Mouse (Mus musculus) heart, embryonic 11.5 days (tissue): ENCODE measurements around the gene Mblac2. TPM values are rescaled to one million over a fixed set of nuclear protein-coding genes. Genes with fewer than 3 reads are reported as not detected.

Experiments used
- ATAC-seq: fragments of 200-750 bp; cut with Nextera tagmentation; replicated peaks from 2 replicates; pipeline ENCODE4 v1.8.0; 2017; ENCODE audit warnings: moderate library complexity; ENCODE audit not compliant: insufficient number of reproducible peaks, low FRiP score, low TSS enrichment
- H3K27ac ChIP-seq: fragments of 300-500 bp; sonication (generic); 2 replicates; pipeline ENCODE4 v1.5.1; 2014; ENCODE audit warnings: mild to moderate bottlenecking, low read depth, low read length
- H3K27me3 ChIP-seq: fragments of 300-500 bp; sonication (generic); 2 replicates; pipeline ENCODE4 v1.6.1; 2014; ENCODE audit warnings: mild to moderate bottlenecking, low read length, mixed read lengths; ENCODE audit not compliant: control insufficient read depth, insufficient read depth
- H3K36me3 ChIP-seq: fragments of 300-500 bp; sonication (generic); 2 replicates; pipeline ENCODE4 v1.6.1; 2014; ENCODE audit warnings: mild to moderate bottlenecking, low read length, moderate library complexity, mixed read lengths; ENCODE audit not compliant: control insufficient read depth, insufficient read depth
- H3K4me1 ChIP-seq: fragments of 300-500 bp; sonication (generic); 2 replicates; pipeline ENCODE4 v1.6.1; 2014; ENCODE audit warnings: low read length; ENCODE audit not compliant: control insufficient read depth, insufficient read depth
- H3K4me2 ChIP-seq: fragments of 300-500 bp; sonication (generic); 2 replicates; pipeline ENCODE4 v1.6.1; 2014; ENCODE audit warnings: mild to moderate bottlenecking, moderate library complexity
- H3K4me3 ChIP-seq: fragments of 300-500 bp; sonication (generic); 2 replicates; pipeline ENCODE4 v1.5.1; 2014; ENCODE audit warnings: low read depth, low read length
- H3K9ac ChIP-seq: fragments of 300-500 bp; sonication (generic); 2 replicates; pipeline ENCODE4 v1.6.1; 2014; ENCODE audit warnings: mild to moderate bottlenecking, low read depth, low read length, moderate library complexity
- H3K9me3 ChIP-seq: fragments of 300-500 bp; sonication (generic); replicated peaks from 2 replicates; pipeline ENCODE4 v1.6.1; 2016; ENCODE audit warnings: low read length; ENCODE audit not compliant: control insufficient read depth
- WGBS: fragments of 180-500 bp; shearing (Covaris S2); extraction: QIAGEN DNeasy Blood & Tissue Kit; methylation state at CpG from one replicate; pipeline ENCODE4 v1.1.7; 2014; ENCODE audit not compliant: insufficient replicate concordance; 5-methylcytosine and 5-hydroxymethylcytosine counted together
- polyA plus RNA-seq: library from polyadenylated mRNA; unstranded; fragments of >200 nt; fragmentation: Nextera tagmentation; extraction: Ambion mirVana; gene quantifications from 2 replicates; pipeline ENCODE4 v1.2.1, GENCODE M21; 2014

Gene Mblac2
- polyA plus RNA-seq, 1 experiment from 2014 or later, result 6.6 TPM

- WGBS, result 43% methylated on average over 9 of the region's 9 CpGs
- Histone ChIP-seq H3K4me2 (peak overlapping the region; percentile 77), H3K9me3 (no peaks in the 10 kb centered on the region), H3K4me3 (peak overlapping the region; percentile 61), H3K9ac (peak overlapping the region; percentile 84), H3K4me1 (peaks cover 11% of the 10 kb centered on the region), H3K27ac (peak overlapping the region; percentile 71; the same call in 1 of the 2 replicates), H3K27me3 (no peaks in the 10 kb centered on the region), H3K36me3 (no peaks in the 10 kb centered on the region)
- ATAC-seq, result no peak
Observed at GRCm38 (mm10) chr13:81782475-81782874, 71.3 kb downstream of the Mblac2 start.

- Histone ChIP-seq H3K36me3 (no peaks in the 10 kb centered on the region), H3K27me3 (no peaks in the 10 kb centered on the region), H3K4me3 (peak within 1 kb of the TSS; percentile 61), H3K4me2 (peak within 1 kb of the TSS; percentile 77), H3K4me1 (peaks cover 11% of the 10 kb centered on the region), H3K9me3 (no peaks in the 10 kb centered on the region), H3K9ac (peak within 1 kb of the TSS; percentile 84), H3K27ac (peak within 1 kb of the TSS; percentile 97)
- WGBS, result 0% methylated on average over 29 of the region's 29 CpGs
- ATAC-seq, result peak; percentile 90
Observed at GRCm38 (mm10) chr13:81782971-81783404, 71.8 kb downstream of the Mblac2 start, which contains the start of gene Cetn3. Gene Cetn3, plus strand, starts transcription at chr13:81783077.

- peak overlapping the region; percentile 61 for H3K4me3 ChIP-seq
- H3K27me3 ChIP-seq, result no peaks in the 10 kb centered on the region
- H3K9ac ChIP-seq, result peak overlapping the region; percentile 84
- H3K4me1 ChIP-seq, result peaks cover 11% of the 10 kb centered on the region
- H3K4me2 ChIP-seq, result peak overlapping the region; percentile 77
- WGBS, result under 1% methylated on average over 62 of the region's 62 CpGs
- no peaks in the 10 kb centered on the region for H3K36me3 ChIP-seq
- H3K9me3 ChIP-seq, result no peaks in the 10 kb centered on the region
- peak; percentile 97 for ATAC-seq
- peak overlapping the region; percentile 97 for H3K27ac ChIP-seq
Observed at GRCm38 (mm10) chr13:81783405-81784342, 72.5 kb downstream of the Mblac2 start.

- WGBS, result 79% methylated on average over 11 of the region's 11 CpGs
- peaks cover 3% of the 10 kb centered on the region; the same call in 1 of the 2 replicates for H3K36me3 ChIP-seq
- H3K27me3 ChIP-seq, result no peaks in the 10 kb centered on the region
- no peaks in the 10 kb centered on the region for H3K9me3 ChIP-seq
- H3K4me3 ChIP-seq, result no peak overlapping the region
- H3K9ac ChIP-seq, result no peak overlapping the region
- H3K4me1 ChIP-seq, result peaks cover 11% of the 10 kb centered on the region
- no peak for ATAC-seq
- no peak overlapping the region for H3K4me2 ChIP-seq
- no peak overlapping the region for H3K27ac ChIP-seq
Observed at GRCm38 (mm10) chr13:81785766-81786480, 74.8 kb downstream of the Mblac2 start.

- Histone ChIP-seq H3K4me1 (peaks cover 4% of the 10 kb centered on the region), H3K9ac (no peak overlapping the region), H3K27me3 (no peaks in the 10 kb centered on the region), H3K4me3 (no peak overlapping the region), H3K9me3 (no peaks in the 10 kb centered on the region), H3K36me3 (peaks cover 3% of the 10 kb centered on the region; the same call in 1 of the 2 replicates), H3K27ac (no peak overlapping the region), H3K4me2 (no peak overlapping the region)
- 86% methylated on average over 8 of the region's 8 CpGs for WGBS
- ATAC-seq, result no peak
Observed at GRCm38 (mm10) chr13:81790160-81790559, 79.0 kb downstream of the Mblac2 start.

- Histone ChIP-seq H3K4me3 (no peak overlapping the region), H3K4me1 (peaks cover 4% of the 10 kb centered on the region), H3K4me2 (no peak overlapping the region), H3K9ac (no peak overlapping the region), H3K27me3 (no peaks in the 10 kb centered on the region), H3K27ac (no peak overlapping the region), H3K9me3 (no peaks in the 10 kb centered on the region), H3K36me3 (peaks cover 3% of the 10 kb centered on the region; the same call in 1 of the 2 replicates)
- no peak for ATAC-seq
- WGBS, result 39% methylated on average over 8 of the region's 8 CpGs
Observed at GRCm38 (mm10) chr13:81791861-81792260, 80.7 kb downstream of the Mblac2 start.

GRCm38 (mm10) chr13:81793850-81794249 is 82.7 kb downstream of the Mblac2 start:
- Histone ChIP-seq H3K4me3 (no peak overlapping the region), H3K9ac (no peak overlapping the region), H3K27ac (no peak overlapping the region), H3K9me3 (no peaks in the 10 kb centered on the region), H3K27me3 (no peaks in the 10 kb centered on the region), H3K4me2 (no peak overlapping the region), H3K4me1 (peaks cover 4% of the 10 kb centered on the region), H3K36me3 (peaks cover 3% of the 10 kb centered on the region; the same call in 1 of the 2 replicates)
- WGBS, result 4% methylated on average over 1 of the region's 1 CpGs
- ATAC-seq, result no peak

GRCm38 (mm10) chr13:81801121-81801520 is 90.0 kb downstream of the Mblac2 start:
- Histone ChIP-seq H3K27ac (no peak overlapping the region), H3K4me3 (no peak overlapping the region), H3K4me2 (no peak overlapping the region), H3K9me3 (no peaks in the 10 kb centered on the region), H3K4me1 (no peaks in the 10 kb centered on the region), H3K9ac (no peak overlapping the region), H3K36me3 (no peaks in the 10 kb centered on the region), H3K27me3 (no peaks in the 10 kb centered on the region)
- ATAC-seq, result no peak
- 42% methylated on average over 3 of the region's 3 CpGs for WGBS
